Mouse (Mus musculus): ENCODE measurements around the gene Glis3.

- TF ChIP-seq POLR2A (IDR thresholded peaks at IDR 0.05; ENCODE audit: low read depth, low read length) (no peak), CTCF (IDR thresholded peaks at IDR 0.05; ENCODE audit: borderline replicate concordance, insufficient read depth, low read length) (no peak)
Observed at GRCm38 (mm10) chr19:28520128-28520745, 159.6 kb downstream of the Glis3 start.
